Mouse (Mus musculus): ENCODE data around the gene Mad1l1. TPM values are rescaled to one million over a fixed set of nuclear protein-coding genes. Genes with fewer than 3 reads are reported as not detected.

Gene Mad1l1
- polyA plus RNA-seq, 1 experiment from 2014 or later = 44.1 TPM

GRCm38 (mm10) chr5:140087242-140087641 lies 234.1 kb downstream of the Mad1l1 start:
- Histone ChIP-seq H3K9me3 (no peaks in the 10 kb centered on the region), H3K9ac (no peak overlapping the region), H3K4me3 (no peak overlapping the region), H3K27me3 (replicated peaks) (no peaks in the 10 kb centered on the region), H3K4me2 (replicated peaks) (no peak overlapping the region), H3K4me1 (peaks cover 7% of the 10 kb centered on the region; the same call in 1 of the 2 replicates), H3K36me3 (0 out of 2 replicates have a peak, but pooled peaks cover 3% of the 10 kb centered on the region), H3K27ac (no peak overlapping the region)
- no peak for ATAC-seq (ENCODE audit: low FRiP score, low read depth)
- 92% methylated on average over 7 of the region's 7 CpGs for WGBS

DNA sequence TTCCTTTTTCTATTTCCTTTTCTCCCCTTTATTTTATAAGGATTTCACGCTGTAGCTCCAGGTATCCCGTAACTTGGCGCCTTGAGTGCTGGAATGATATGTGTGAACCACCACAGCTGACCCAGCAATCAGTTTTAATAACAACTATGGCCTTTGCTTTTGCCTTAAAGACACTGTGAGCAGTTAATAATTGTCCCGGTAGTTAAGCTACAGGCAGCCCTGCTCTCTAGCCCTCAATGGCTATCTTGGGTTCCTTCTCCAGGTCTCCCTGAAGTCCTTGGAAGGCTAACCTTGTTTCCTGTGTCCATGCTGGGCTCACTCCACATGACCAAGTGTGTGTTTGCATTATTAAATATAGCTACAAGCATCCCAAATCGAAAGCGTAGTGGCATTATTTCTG lies 237.0 kb downstream of the Mad1l1 start:
- H3K4me1 ChIP-seq = no peaks in the 10 kb centered on the region
- no peak overlapping the region for H3K27ac ChIP-seq
- ATAC-seq (ENCODE audit: low FRiP score, low read depth) = no peak
- no peak overlapping the region for H3K4me3 ChIP-seq
- no peak overlapping the region for H3K4me2 ChIP-seq (replicated peaks)
- no peaks in the 10 kb centered on the region for H3K27me3 ChIP-seq (replicated peaks)
- H3K9me3 ChIP-seq = no peaks in the 10 kb centered on the region
- no peak overlapping the region for H3K9ac ChIP-seq
- 92% methylated on average over 6 of the region's 6 CpGs for WGBS
- 0 out of 2 replicates have a peak, but pooled peaks cover 7% of the 10 kb centered on the region for H3K36me3 ChIP-seq

- Histone ChIP-seq H3K27me3 (replicated peaks) (no peaks in the 10 kb centered on the region), H3K4me2 (replicated peaks) (no peak overlapping the region), H3K4me1 (no peaks in the 10 kb centered on the region), H3K4me3 (no peak overlapping the region), H3K36me3 (0 out of 2 replicates have a peak, but pooled peaks cover 7% of the 10 kb centered on the region), H3K27ac (no peak overlapping the region), H3K9ac (no peak overlapping the region), H3K9me3 (no peaks in the 10 kb centered on the region)
- ATAC-seq (ENCODE audit: low FRiP score, low read depth) = no peak
- 80% methylated on average over 5 of the region's 5 CpGs for whole genome bisulfite sequencing
Measured at GRCm38 (mm10) chr5:140083911-140084310, 237.4 kb downstream of the Mad1l1 start.

- Histone ChIP-seq H3K4me1 (peaks cover 7% of the 10 kb centered on the region), H3K27ac (no peak overlapping the region), H3K9ac (no peak overlapping the region), H3K4me3 (no peak overlapping the region), H3K4me2 (replicated peaks) (no peak overlapping the region), H3K27me3 (replicated peaks) (no peaks in the 10 kb centered on the region), H3K36me3 (0 out of 2 replicates have a peak, but pooled peaks cover 4% of the 10 kb centered on the region), H3K9me3 (no peaks in the 10 kb centered on the region)
- no peak for ATAC-seq (ENCODE audit: low FRiP score, low read depth)
- 59% methylated on average over 11 of the region's 11 CpGs for WGBS
Measured at GRCm38 (mm10) chr5:140082204-140082812, 239.0 kb downstream of the Mad1l1 start.

DNA sequence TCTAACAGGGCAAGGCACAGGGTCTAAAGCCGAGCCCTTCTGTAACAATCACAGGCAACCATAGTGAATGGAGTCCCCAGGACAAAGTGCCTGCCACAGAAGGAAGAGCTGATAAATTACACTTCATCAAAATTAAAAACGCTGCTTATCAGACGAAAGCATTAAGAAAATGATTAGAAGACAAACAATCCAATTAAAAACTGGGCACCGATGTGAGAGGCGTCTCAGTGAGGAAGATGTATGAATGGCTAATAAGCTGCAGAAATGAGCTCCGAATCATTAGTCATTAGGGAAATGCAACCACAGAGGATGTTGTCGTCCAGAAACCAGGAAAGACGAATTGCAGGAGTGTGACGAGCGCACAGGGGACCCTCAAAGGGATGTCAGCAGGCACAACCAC lies 240.3 kb downstream of the Mad1l1 start:
- 63% methylated on average over 10 of the region's 10 CpGs for WGBS
- H3K4me1 ChIP-seq = peaks cover 7% of the 10 kb centered on the region
- H3K9ac ChIP-seq = no peak overlapping the region
- H3K4me2 ChIP-seq (replicated peaks) = no peak overlapping the region
- no peaks in the 10 kb centered on the region for H3K9me3 ChIP-seq
- no peak overlapping the region for H3K4me3 ChIP-seq
- ATAC-seq (ENCODE audit: low FRiP score, low read depth) = no peak
- H3K27ac ChIP-seq = no peak overlapping the region
- H3K36me3 ChIP-seq = 0 out of 2 replicates have a peak, but pooled peaks cover 4% of the 10 kb centered on the region
- H3K27me3 ChIP-seq (replicated peaks) = no peaks in the 10 kb centered on the region

- no peak for ATAC-seq (ENCODE audit: low FRiP score, low read depth)
- H3K27ac ChIP-seq = no peak overlapping the region
- 0 out of 2 replicates have a peak, but pooled peaks cover 4% of the 10 kb centered on the region for H3K36me3 ChIP-seq
- H3K4me1 ChIP-seq = peaks cover 9% of the 10 kb centered on the region
- H3K4me3 ChIP-seq = no peak overlapping the region
- no peaks in the 10 kb centered on the region for H3K27me3 ChIP-seq (replicated peaks)
- H3K9ac ChIP-seq = no peak overlapping the region
- WGBS = 96% methylated on average over 4 of the region's 4 CpGs
- H3K4me2 ChIP-seq (replicated peaks) = no peak overlapping the region
- no peaks in the 10 kb centered on the region for H3K9me3 ChIP-seq
Measured at GRCm38 (mm10) chr5:140079511-140079910, 241.8 kb downstream of the Mad1l1 start.

DNA sequence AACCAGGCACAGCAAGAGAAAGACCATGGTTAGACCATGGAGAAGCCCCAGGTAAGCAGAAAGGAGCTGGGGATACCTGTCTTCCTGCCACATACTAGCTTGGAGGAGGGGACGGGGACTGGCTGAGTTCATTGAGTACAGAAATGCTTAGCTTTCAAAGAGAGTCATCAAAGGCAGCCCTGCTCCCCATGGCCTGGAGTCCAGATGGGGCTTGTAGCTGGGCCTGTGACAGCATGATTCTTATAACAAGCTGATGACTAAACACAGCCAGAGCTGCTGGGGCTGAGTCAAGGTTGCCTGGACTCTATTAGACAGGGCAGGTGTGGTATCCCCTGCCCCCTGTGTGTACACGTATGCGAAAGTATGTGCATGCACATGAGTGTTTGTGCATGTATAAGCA lies 242.9 kb downstream of the Mad1l1 start:
- no peak for ATAC-seq (ENCODE audit: low FRiP score, low read depth)
- Histone ChIP-seq H3K4me3 (no peak overlapping the region), H3K9me3 (no peaks in the 10 kb centered on the region), H3K4me1 (peaks cover 20% of the 10 kb centered on the region), H3K36me3 (0 out of 2 replicates have a peak, but pooled peaks cover 4% of the 10 kb centered on the region), H3K4me2 (replicated peaks) (no peak overlapping the region), H3K27ac (no peak overlapping the region), H3K27me3 (replicated peaks) (no peaks in the 10 kb centered on the region), H3K9ac (no peak overlapping the region)
- 94% methylated on average over 3 of the region's 3 CpGs for WGBS

GRCm38 (mm10) chr5:140076438-140076837 lies 244.9 kb downstream of the Mad1l1 start:
- peaks cover 24% of the 10 kb centered on the region for H3K4me1 ChIP-seq
- H3K36me3 ChIP-seq = 0 out of 2 replicates have a peak, but pooled peaks cover 4% of the 10 kb centered on the region
- no peaks in the 10 kb centered on the region for H3K27me3 ChIP-seq (replicated peaks)
- H3K27ac ChIP-seq = no peak overlapping the region
- H3K4me2 ChIP-seq (replicated peaks) = no peak overlapping the region
- H3K4me3 ChIP-seq = no peak overlapping the region
- no peak for ATAC-seq (ENCODE audit: low FRiP score, low read depth)
- 84% methylated on average over 2 of the region's 2 CpGs for WGBS
- no peaks in the 10 kb centered on the region for H3K9me3 ChIP-seq
- H3K9ac ChIP-seq = no peak overlapping the region

DNA sequence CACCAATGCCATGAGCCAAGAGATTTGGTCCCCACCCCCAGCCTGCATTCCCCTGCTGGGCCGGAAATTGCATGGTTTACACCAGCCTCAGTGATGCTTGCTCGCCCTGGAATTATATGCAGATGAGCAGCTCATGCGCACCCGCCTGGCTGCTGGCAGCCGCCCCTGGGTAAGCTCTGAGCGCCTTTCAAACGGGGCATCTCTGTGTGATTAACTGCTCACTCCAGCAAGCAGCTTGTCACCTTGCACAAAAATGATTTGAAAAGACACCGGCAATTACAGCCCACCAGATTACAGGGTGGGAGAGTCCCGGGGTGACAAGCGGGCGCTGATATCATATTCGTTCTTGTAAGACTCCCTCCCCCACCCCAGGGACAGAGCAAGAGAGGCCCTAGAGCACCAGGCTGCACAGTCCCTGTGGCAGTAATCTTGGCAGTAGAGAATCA lies 247.7 kb downstream of the Mad1l1 start:
- Histone ChIP-seq H3K36me3 (no peaks in the 10 kb centered on the region), H3K4me1 (peaks cover 28% of the 10 kb centered on the region), H3K4me3 (no peak overlapping the region), H3K27me3 (replicated peaks) (no peaks in the 10 kb centered on the region), H3K9ac (0 out of 2 replicates have a peak overlapping the region, but pooled peaks have one; percentile 1), H3K4me2 (replicated peaks) (no peak overlapping the region), H3K9me3 (no peaks in the 10 kb centered on the region), H3K27ac (peak overlapping the region; percentile 59; the same call in 1 of the 2 replicates)
- WGBS = 29% methylated on average over 12 of the region's 12 CpGs
- peak; percentile 80 for ATAC-seq (ENCODE audit: low FRiP score, low read depth)

- no peaks in the 10 kb centered on the region for H3K36me3 ChIP-seq
- H3K27ac ChIP-seq = peak overlapping the region; percentile 59; the same call in 1 of the 2 replicates
- no peak overlapping the region for H3K4me3 ChIP-seq
- no peaks in the 10 kb centered on the region for H3K9me3 ChIP-seq
- H3K4me2 ChIP-seq (replicated peaks) = no peak overlapping the region
- H3K4me1 ChIP-seq = peaks cover 27% of the 10 kb centered on the region
- no peaks in the 10 kb centered on the region for H3K27me3 ChIP-seq (replicated peaks)
- ATAC-seq (ENCODE audit: low FRiP score, low read depth) = peak; percentile 48
- 0 out of 2 replicates have a peak overlapping the region, but pooled peaks have one; percentile 1 for H3K9ac ChIP-seq
- WGBS = 21% methylated on average over 1 of the region's 1 CpGs
Measured at GRCm38 (mm10) chr5:140073148-140073670, 248.1 kb downstream of the Mad1l1 start.

DNA sequence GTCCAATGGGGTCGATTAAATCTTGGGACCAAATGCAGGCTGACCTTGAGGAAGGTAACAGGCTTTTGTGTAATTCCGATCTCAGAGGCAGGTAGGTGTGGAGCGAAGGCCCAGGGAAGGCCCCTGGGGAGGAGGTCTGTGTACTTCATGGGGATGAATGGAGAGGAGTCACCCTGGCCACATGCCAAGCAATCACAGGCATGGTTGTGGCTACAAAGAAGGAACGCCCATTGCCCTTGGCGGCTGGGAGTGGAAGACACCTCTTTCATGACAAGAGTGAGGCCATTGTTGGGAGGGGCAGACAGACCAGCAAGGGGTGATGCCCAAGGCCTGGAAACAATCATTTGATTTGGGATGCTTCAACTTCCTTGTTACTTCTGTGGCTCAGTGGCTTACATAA lies 252.8 kb downstream of the Mad1l1 start:
- WGBS = 67% methylated on average over 5 of the region's 5 CpGs
- Histone ChIP-seq H3K36me3 (peaks cover 7% of the 10 kb centered on the region), H3K27ac (no peak overlapping the region), H3K4me3 (no peak overlapping the region), H3K4me1 (peaks cover 26% of the 10 kb centered on the region), H3K27me3 (replicated peaks) (no peaks in the 10 kb centered on the region), H3K4me2 (replicated peaks) (no peak overlapping the region), H3K9ac (no peak overlapping the region), H3K9me3 (no peaks in the 10 kb centered on the region)
- no peak for ATAC-seq (ENCODE audit: low FRiP score, low read depth)

DNA sequence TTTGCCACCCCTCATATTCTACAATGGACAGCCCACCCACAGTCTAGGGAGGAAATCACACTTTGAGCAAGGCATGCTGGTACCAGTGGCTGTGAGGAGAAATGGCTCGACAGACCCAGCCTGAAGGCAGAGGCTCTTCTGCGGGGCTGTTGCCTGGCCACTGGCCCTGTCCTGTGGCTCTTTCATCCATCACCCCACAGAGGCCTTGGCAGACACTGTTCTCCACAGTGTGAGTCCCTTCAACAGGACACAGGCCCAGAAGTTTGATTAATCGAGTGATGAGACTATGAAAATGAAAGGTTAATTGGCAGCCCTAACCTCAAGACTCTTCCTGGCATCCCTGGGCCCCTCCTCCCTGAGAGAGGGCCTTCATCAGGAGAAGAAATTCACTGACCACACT lies 253.3 kb downstream of the Mad1l1 start:
- Histone ChIP-seq H3K9ac (no peak overlapping the region), H3K36me3 (peaks cover 10% of the 10 kb centered on the region), H3K4me1 (peaks cover 22% of the 10 kb centered on the region), H3K27ac (no peak overlapping the region), H3K27me3 (replicated peaks) (no peaks in the 10 kb centered on the region), H3K4me2 (replicated peaks) (no peak overlapping the region), H3K9me3 (no peaks in the 10 kb centered on the region), H3K4me3 (no peak overlapping the region)
- no peak for ATAC-seq (ENCODE audit: low FRiP score, low read depth)
- WGBS = 56% methylated on average over 3 of the region's 3 CpGs

Measured in neural tube, embryonic 12.5 days (tissue).